Mouse (Mus musculus): ENCODE data around the gene Rabep1.
A peak's percentile ranks its signal among the peaks of the same experiment; 100 is the strongest.

Gene Rabep1

GRCm38 (mm10) chr11:70980751-70981510, 136.4 kb downstream of the Rabep1 start:
- DNase-seq = no peak

DNA sequence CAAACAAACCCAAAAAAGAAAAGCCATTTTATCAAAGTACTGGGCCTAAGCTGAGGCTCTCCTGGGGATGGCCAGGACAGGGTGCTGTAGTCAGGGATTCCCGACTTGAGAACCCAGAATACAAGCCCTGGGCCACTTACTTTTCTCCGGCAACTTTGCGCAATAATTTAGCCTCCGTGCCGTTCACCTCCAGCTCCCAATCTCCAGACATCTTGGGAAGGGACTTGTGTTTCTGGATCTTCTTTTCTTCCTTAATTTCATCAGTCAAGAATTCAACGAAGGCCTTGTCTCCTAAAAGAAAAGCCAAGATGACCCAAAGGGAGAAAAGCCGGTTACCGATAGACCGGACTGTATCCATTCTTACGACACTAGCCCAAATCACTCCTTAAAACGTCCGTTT, 137.5 kb downstream of the Rabep1 start:
- no peak for DNase-seq

- peak; percentile 95 to 97 for DNase-seq
These were observed 138.1 kb downstream of the Rabep1 start, which contains the start of gene C1qbp for GRCm38 (mm10) chr11:70982557-70983228. TSS of gene C1qbp (minus strand) at chr11:70983026.
